Mouse (Mus musculus) heart, adult 9 months (tissue): ENCODE measurements around the gene Myom3.

ENCODE experiments used
- DNase-seq, 2 experiments: peaks; one replicate each; pipeline ENCODE4 v3.0.0; 2022; ENCODE audit warnings: low spot score in 2 of 2

Myom3 gene

DNA sequence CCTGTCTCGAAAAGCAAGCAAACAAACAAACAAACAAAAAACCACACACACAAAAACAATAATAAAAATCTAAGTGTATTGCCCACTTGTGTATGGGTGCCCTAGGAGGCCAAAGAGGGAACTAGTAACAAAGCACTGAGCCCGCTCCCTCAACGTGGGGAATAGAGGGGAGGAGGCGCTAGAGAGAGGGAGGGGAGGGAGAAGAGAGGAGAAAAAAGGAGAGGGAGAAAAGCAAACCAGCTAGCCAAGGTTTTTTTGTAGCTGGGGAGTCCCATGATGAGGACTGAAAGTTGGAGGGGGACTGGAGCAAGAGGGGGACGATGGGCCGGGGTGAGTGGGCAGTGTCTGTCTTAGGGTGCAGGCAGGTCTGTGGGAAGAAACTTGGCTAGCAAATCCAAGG is 95.6 kb downstream of the Myom3 start:
- no peak for DNase-seq

DNA sequence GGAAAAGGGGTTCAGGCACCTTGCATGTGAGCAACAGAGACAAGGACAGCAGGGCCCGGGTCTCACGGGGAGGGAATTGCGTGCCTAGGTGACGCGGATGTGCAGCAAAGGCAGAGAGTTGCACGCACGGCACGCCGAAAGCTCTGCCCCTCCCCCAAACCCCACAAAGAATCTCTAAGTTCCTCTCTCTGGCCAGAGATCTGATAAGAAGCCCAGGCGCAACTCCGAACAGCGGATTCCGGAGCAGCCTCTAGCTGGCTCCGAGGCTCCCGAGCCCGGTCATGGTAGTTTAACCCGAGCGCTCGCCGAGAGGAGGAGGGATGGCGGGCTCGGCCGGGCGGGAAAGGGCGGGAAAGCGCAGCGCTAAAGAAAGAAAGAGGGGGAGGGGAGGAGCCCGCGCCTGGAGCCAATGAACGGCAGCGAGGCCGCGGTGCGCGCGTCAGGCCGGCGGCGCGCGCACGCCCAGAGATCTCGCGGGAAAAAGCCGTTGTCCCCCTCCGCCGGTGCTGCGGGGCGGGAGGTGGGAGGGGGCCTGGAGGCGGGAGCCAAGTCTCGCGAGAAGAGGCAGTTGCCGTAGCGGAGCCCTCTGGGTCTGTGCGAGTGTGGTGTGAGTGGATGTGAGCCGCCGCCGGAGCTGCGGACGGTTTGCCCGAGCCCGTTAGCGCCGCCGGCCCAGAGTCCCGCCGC is 96.2 kb downstream of the Myom3 start, which contains the start of gene Srsf10:
Srsf10 (plus strand) TSS at position 212 of the 687 bp plus-strand sequence.
- DNase-seq, result peak; percentile 94 to 96

DNA sequence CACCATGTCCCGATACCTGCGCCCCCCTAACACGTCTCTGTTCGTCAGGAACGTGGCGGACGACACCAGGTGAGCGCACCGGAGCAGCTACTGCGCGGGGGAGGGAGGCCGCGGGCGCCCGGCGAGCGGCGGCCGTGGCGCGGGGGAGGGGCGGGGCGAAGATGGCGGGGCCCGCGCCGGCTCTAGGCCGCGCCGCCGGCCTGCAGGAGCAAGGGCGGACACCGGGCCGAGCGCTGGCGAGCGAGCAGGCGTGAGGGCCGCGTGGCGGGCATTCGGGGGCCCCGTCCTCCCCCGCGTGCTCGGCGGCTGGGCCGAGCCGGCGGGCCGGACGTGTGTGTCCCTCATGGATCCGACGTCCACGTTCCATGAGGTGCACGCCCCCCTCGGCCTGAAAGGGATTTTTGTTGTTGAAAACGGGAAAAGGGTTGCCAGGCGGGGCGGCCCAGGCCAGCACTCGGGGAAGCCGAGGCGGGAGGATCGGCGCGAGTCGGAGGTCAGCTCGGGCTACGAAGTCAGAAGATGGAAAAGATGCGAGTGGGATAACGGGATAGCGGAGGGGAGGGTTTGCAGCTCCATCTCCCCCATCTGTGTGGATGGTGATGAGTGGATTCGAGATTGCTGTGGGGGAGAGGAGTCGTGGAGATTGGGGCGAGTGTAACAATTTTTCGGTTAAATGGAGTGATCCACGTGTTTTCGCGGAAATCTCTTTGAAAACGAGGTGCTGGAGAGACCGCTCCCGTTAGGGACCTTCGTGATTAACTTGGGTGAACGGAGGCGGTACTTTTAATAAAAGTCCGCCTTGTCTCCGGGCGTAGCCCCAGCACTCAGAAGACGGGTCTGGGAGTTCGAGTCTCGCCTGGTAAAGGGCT is 96.9 kb downstream of the Myom3 start:
- DNase-seq, result peak; percentile 64 to 66

DNA sequence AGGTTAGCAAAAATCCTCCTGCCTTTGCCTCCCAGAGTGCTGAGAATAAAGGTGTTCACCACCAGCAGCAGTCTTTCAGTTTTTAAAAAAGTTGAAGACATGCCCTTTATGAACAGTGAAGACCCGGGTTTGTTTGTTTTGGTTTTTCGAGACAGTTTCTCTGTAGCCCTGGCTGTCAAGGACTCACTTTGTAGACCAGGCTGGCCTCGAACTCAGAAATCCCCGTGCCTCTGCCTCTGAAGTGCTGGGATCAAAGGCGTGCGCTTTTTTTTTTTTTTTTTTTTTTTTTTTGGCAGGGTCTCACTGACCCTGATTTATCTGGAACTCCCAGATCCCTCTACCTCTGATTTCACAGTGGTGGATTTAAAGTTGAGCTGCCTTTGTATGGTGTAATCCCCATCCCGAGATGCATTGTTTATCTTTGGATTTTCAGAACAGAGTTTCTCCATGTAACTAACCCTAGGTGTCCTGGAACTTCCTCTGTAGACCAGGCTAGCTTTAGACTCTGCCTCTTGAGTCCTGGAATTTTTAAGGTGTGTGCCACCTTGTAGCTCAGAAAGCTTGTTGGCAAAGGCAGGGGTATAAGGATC is 98.2 kb downstream of the Myom3 start:
- DNase-seq, result no peak
